Mouse (Mus musculus) heart, embryonic 10.5 days (tissue): ENCODE results near the gene Macf1. TPM values are rescaled to one million over a fixed set of nuclear protein-coding genes. Genes with fewer than 3 reads are reported as not detected.
A peak's percentile ranks its signal among the peaks of the same experiment; 100 is the strongest.

Experiments used
- DNase-seq: peaks from one replicate; pipeline ENCODE4 v3.0.0-alpha.2; 2017; ENCODE audit warnings: low spot score
- H3K27ac ChIP-seq: fragments of 300-500 bp; sonication (generic); 2 replicates; pipeline ENCODE4 v1.5.1; 2016; ENCODE audit warnings: mild to moderate bottlenecking
- H3K27me3 ChIP-seq: fragments of 300-500 bp; sonication (generic); 2 replicates; pipeline ENCODE4 v1.6.1; 2016; ENCODE audit warnings: mild to moderate bottlenecking; ENCODE audit not compliant: poor library complexity, insufficient read depth, severe bottlenecking
- H3K36me3 ChIP-seq: fragments of 300-500 bp; sonication (generic); 2 replicates; pipeline ENCODE4 v1.6.1; 2016; ENCODE audit warnings: mild to moderate bottlenecking, moderate library complexity
- H3K4me1 ChIP-seq: fragments of 300-500 bp; sonication (generic); 2 replicates; pipeline ENCODE4 v1.6.1; 2016; ENCODE audit warnings: mild to moderate bottlenecking
- H3K4me3 ChIP-seq: fragments of 300-500 bp; sonication (generic); 2 replicates; pipeline ENCODE4 v1.5.1; 2016; ENCODE audit warnings: mild to moderate bottlenecking, moderate library complexity
- H3K9me3 ChIP-seq: fragments of 300-500 bp; sonication (generic); 2 replicates; pipeline ENCODE4 v1.6.1; 2016; ENCODE audit warnings: mild to moderate bottlenecking, moderate library complexity
- WGBS: fragments of 180-500 bp; shearing (Covaris S2); methylation state at CpG from one replicate; pipeline ENCODE4 v1.1.7; 2016; 5-methylcytosine and 5-hydroxymethylcytosine counted together
- polyA plus RNA-seq: library from polyadenylated mRNA; unstranded; fragments of >200 nt; fragmentation: Nextera tagmentation; extraction: Ambion mirVana; gene quantifications from 2 replicates; pipeline ENCODE4 v1.2.1, GENCODE M21; 2016

Gene Macf1
- polyA plus RNA-seq = 57.4 and 58.9 TPM in 2 replicates

DNA sequence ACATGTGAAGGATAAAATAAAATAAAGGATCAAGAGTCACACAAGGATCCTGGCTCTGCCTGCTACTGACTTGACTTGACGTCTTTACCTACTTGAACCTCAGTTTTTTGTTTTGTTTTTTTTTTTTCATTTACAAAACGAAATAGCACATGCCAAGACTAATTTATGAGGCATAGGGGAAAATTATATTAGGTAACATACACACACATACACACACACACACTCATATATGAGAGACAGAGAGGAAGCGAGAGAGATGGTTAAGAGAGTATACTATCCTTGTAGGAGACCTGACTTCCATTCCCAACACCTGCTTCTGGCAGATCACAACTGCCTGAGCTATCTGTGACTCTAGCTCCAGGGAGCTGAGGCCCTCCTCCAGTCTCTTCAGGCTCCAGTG lies at the start of gene Macf1:
Macf1 (minus strand) TSS at position 101 of the 400 bp plus-strand sequence.
- no peak within 1 kb of the TSS for H3K27ac ChIP-seq

DNA sequence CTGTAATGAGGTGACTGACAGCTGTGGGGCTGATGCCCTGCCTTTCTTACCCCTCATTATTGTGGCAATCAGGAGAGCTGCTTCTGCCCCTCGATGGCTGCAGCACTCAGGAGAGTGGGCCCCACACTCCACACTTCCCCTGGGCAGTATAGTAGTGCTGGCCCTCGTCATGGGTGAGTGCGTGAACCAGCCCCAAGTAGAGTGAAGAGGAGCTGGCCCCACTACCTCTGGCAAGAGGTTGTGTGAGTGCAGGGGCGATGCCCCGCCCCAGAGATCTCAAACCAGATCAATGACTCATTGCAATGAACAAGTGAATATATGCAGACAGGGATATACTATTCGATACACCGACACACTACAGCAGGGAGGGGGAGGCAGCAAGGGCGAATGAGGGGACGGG lies 49.4 kb upstream of the Macf1 start:
- Histone ChIP-seq H3K4me1 (no peaks in the 10 kb centered on the region), H3K36me3 (peaks cover 48% of the 10 kb centered on the region), H3K27ac (no peak overlapping the region), H3K27me3 (no peaks in the 10 kb centered on the region), H3K9me3 (no peaks in the 10 kb centered on the region), H3K4me3 (no peak overlapping the region)
- WGBS = 91% methylated on average over 9 of the region's 9 CpGs
- no peak for DNase-seq

More for the DNA sequence above, at the start of gene Macf1:
- no peak for DNase-seq
- 70% methylated on average over 3 of the region's 3 CpGs for WGBS
- Histone ChIP-seq H3K4me3 (no peak within 1 kb of the TSS), H3K4me1 (peaks cover 50% of the 10 kb centered on the region), H3K27me3 (peaks cover 17% of the 10 kb centered on the region; the same call in 1 of the 2 replicates), H3K36me3 (peaks cover 7% of the 10 kb centered on the region; the same call in 1 of the 2 replicates), H3K9me3 (no peaks in the 10 kb centered on the region)

DNA sequence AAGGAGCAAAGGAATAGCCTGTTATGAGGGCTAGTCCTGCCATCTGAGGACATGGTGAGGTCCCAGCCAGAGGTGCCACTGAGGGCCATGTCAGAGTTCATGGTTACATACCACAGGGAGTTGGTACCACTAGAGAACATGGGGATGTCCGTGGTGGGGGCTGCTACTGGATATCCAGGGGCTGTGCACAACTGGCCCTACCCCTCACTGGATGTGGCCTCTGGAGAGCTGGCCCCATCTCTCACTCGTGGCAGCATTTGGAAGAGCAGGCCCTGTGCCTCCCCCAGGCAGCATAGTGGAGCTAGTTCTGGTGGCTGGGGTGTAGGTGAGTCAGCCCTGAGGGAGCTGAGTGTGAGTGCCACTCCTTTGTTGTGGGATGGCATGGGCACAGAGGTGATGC lies 48.8 kb upstream of the Macf1 start:
- H3K4me3 ChIP-seq = no peak overlapping the region
- peaks cover 42% of the 10 kb centered on the region for H3K36me3 ChIP-seq
- no peaks in the 10 kb centered on the region for H3K9me3 ChIP-seq
- H3K4me1 ChIP-seq = no peaks in the 10 kb centered on the region
- H3K27me3 ChIP-seq = no peaks in the 10 kb centered on the region
- DNase-seq = no peak
- no peak overlapping the region for H3K27ac ChIP-seq
- 75% methylated on average over 2 of the region's 2 CpGs for WGBS

DNA sequence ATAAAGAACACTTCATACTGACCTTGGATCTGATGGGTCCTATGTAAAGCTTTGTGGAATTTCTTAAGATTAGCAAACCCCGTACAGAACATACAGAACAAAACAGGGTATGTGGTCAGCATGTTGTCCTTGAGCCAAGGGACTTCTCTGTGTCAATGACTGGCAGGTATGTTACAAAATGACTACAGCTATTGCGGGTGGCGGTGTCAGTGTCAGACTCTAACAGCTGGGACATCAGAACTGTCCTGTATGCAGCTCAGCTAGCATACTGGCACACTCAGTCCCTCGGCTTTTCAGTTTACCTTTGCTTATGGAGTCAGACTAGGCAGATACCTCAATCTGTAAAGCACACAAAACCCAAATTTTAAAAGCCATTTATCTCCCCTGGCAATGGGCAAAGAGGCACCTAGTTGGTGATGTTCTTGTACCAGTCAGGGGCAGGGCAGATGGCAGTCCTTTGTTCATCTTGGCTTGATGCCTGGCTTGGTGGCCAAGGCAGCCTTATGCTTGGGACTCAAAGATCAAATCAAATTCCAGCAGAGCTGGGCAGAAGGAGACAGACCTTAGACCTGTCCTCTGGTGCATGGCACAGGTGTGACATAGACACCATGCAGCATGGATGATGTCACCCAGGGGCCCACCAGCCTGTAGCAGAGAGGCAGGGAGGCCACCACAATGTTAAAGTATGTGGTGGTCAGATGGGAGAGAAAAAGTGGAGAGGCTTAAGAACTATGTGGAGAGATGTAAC lies 48.2 kb upstream of the Macf1 start:
- H3K4me1 ChIP-seq = no peaks in the 10 kb centered on the region
- DNase-seq = no peak
- WGBS = 86% methylated on average over 4 of the region's 4 CpGs
- H3K27ac ChIP-seq = no peak overlapping the region
- H3K4me3 ChIP-seq = no peak overlapping the region
- no peaks in the 10 kb centered on the region for H3K9me3 ChIP-seq
- H3K36me3 ChIP-seq = peaks cover 38% of the 10 kb centered on the region
- no peaks in the 10 kb centered on the region for H3K27me3 ChIP-seq

- 81% methylated on average over 4 of the region's 4 CpGs for WGBS
- no peaks in the 10 kb centered on the region for H3K27me3 ChIP-seq
- H3K36me3 ChIP-seq = no peaks in the 10 kb centered on the region
These were observed 37.6 kb upstream of the Macf1 start for GRCm38 (mm10) chr4:123721761-123722160.

GRCm38 (mm10) chr4:123718434-123718780 lies 34.2 kb upstream of the Macf1 start:
- Histone ChIP-seq H3K4me1 (peaks cover 13% of the 10 kb centered on the region), H3K27ac (peak overlapping the region; percentile 90), H3K27me3 (no peaks in the 10 kb centered on the region), H3K9me3 (no peaks in the 10 kb centered on the region), H3K36me3 (peaks cover 22% of the 10 kb centered on the region), H3K4me3 (peak overlapping the region; percentile 87)
- no peak for DNase-seq
- 27% methylated on average over 7 of the region's 7 CpGs for WGBS

More at GRCm38 (mm10) chr4:123721761-123722160, 37.6 kb upstream of the Macf1 start:
- no peak for DNase-seq
- H3K4me3 ChIP-seq = no peak overlapping the region
- H3K4me1 ChIP-seq = peaks cover 13% of the 10 kb centered on the region
- no peak overlapping the region for H3K27ac ChIP-seq
- no peaks in the 10 kb centered on the region for H3K9me3 ChIP-seq

GRCm38 (mm10) chr4:123717574-123718433 lies 33.6 kb upstream of the Macf1 start, which contains the start of gene Ndufs5:
Ndufs5 (minus strand) TSS chr4:123718202.
- Histone ChIP-seq H3K36me3 (peaks cover 27% of the 10 kb centered on the region), H3K9me3 (no peaks in the 10 kb centered on the region), H3K27me3 (no peaks in the 10 kb centered on the region), H3K27ac (peak within 1 kb of the TSS; percentile 90), H3K4me1 (peaks cover 13% of the 10 kb centered on the region), H3K4me3 (peak within 1 kb of the TSS; percentile 87)
- WGBS = under 1% methylated on average over 40 of the region's 40 CpGs
- peak; percentile 98 for DNase-seq

DNA sequence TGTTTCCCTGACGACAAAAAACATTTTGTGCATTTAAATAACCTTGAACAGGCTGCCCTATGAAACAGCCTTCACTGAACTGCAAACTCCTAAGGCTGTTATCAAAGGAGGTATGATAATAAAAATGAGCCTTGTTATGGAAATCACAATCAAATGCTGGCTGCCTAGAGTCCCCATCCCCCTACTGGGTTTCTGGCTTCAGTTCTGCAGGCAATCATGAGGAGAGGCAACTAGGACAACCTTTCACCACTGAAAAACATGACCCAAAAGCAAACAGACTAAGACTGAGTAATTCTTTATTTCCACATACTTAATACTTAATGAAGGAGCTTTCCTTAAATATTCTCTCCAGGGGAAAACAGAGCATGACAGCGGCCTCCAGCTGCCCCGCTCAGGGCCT lies 28.3 kb upstream of the Macf1 start:
- H3K9me3 ChIP-seq = no peaks in the 10 kb centered on the region

GRCm38 (mm10) chr4:123707340-123707739 lies 23.2 kb upstream of the Macf1 start:
- no peak for DNase-seq
- Histone ChIP-seq H3K9me3 (no peaks in the 10 kb centered on the region), H3K4me3 (no peak overlapping the region), H3K36me3 (peaks cover 11% of the 10 kb centered on the region), H3K4me1 (no peaks in the 10 kb centered on the region), H3K27me3 (no peaks in the 10 kb centered on the region), H3K27ac (no peak overlapping the region)
- 90% methylated on average over 5 of the region's 5 CpGs for WGBS

More for the DNA sequence above, 28.3 kb upstream of the Macf1 start:
- Histone ChIP-seq H3K27ac (no peak overlapping the region), H3K4me1 (peaks cover 3% of the 10 kb centered on the region), H3K36me3 (peaks cover 42% of the 10 kb centered on the region), H3K4me3 (no peak overlapping the region), H3K27me3 (no peaks in the 10 kb centered on the region)
- 91% methylated on average over 3 of the region's 3 CpGs for WGBS
- DNase-seq = no peak

DNA sequence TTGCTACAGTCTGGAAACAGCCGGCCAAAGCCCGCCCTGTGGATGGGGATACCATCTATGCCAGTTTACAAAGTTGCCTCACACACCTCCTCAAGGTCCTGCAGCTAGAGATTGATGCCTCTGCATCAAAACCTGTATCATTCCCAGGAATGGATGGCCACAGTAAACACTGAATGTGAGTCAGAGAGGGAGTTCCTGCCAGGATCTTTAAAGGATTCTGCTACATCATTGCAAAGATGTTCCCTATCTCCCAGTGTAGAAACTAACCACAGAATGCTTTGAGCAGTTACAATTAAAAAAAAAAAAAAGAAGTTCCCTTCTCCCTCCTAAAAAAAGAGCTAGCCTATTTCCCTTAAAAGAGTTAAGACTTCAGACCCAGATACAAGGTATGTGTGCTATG lies 21.2 kb upstream of the Macf1 start:
- no peaks in the 10 kb centered on the region for H3K4me1 ChIP-seq
- no peaks in the 10 kb centered on the region for H3K9me3 ChIP-seq
- no peak overlapping the region for H3K27ac ChIP-seq
- 88% methylated on average over 2 of the region's 2 CpGs for WGBS
- H3K36me3 ChIP-seq = no peaks in the 10 kb centered on the region
- DNase-seq = no peak
- no peaks in the 10 kb centered on the region for H3K27me3 ChIP-seq
- H3K4me3 ChIP-seq = no peak overlapping the region

GRCm38 (mm10) chr4:123693384-123693783 lies 9.2 kb upstream of the Macf1 start:
- 86% methylated on average over 12 of the region's 12 CpGs for WGBS
- no peaks in the 10 kb centered on the region for H3K27me3 ChIP-seq
- no peaks in the 10 kb centered on the region for H3K9me3 ChIP-seq
- DNase-seq = no peak
- H3K36me3 ChIP-seq = no peaks in the 10 kb centered on the region
- H3K27ac ChIP-seq = no peak overlapping the region
- H3K4me1 ChIP-seq = no peaks in the 10 kb centered on the region
- H3K4me3 ChIP-seq = no peak overlapping the region

DNA sequence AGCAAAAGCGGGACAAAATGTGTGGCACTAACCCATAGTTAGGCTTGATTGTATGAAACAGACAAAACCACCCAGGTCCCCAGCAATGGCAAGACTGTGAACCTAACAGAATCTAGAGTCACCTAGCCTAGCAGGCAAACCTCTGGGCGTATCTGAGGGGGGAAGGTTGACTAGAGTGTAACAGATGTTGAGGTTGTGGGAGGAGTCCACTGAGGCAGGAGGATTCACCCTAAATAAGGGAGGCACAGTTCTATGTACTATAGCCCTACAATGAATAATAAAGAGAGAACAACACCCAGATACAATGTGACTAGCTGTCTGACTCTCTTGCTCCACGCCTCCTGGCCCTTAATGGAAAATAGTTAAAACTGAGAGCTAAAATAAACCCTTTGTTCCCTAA lies 7.9 kb upstream of the Macf1 start:
- no peak overlapping the region for H3K27ac ChIP-seq
- H3K36me3 ChIP-seq = no peaks in the 10 kb centered on the region
- H3K4me3 ChIP-seq = no peak overlapping the region
- H3K4me1 ChIP-seq = peaks cover 4% of the 10 kb centered on the region; the same call in 1 of the 2 replicates
- WGBS = 73% methylated on average over 3 of the region's 3 CpGs
- no peak for DNase-seq
- H3K27me3 ChIP-seq = no peaks in the 10 kb centered on the region
- H3K9me3 ChIP-seq = no peaks in the 10 kb centered on the region

GRCm38 (mm10) chr4:123690311-123690710 lies 6.2 kb upstream of the Macf1 start:
- no peak overlapping the region for H3K27ac ChIP-seq
- H3K4me3 ChIP-seq = no peak overlapping the region
- no peaks in the 10 kb centered on the region for H3K9me3 ChIP-seq
- H3K36me3 ChIP-seq = no peaks in the 10 kb centered on the region
- peaks cover 12% of the 10 kb centered on the region; the same call in 1 of the 2 replicates for H3K27me3 ChIP-seq
- H3K4me1 ChIP-seq = peaks cover 18% of the 10 kb centered on the region
- WGBS = 86% methylated on average over 10 of the region's 10 CpGs
- DNase-seq = no peak
